Mouse (Mus musculus): ENCODE measurements around the gene Safb. TPM values are rescaled to one million over a fixed set of nuclear protein-coding genes. Genes with fewer than 3 reads are reported as not detected.

Safb gene
- total and polyA plus RNA-seq, 2 experiments, result 20.8 to 56.2 TPM

- H3K27me3 ChIP-seq (ENCODE audit: control insufficient read depth, insufficient read depth, low read length), result no peaks in the 10 kb centered on the region
- 71% methylated on average over 20 of the region's 20 CpGs for WGBS
- no peak within 1 kb of the TSS for H3K4me3 ChIP-seq (ENCODE audit: insufficient read depth, low read depth, low read length)
- no peak within 1 kb of the TSS for H3K9ac ChIP-seq (ENCODE audit: low read depth, low read length)
- no peak within 1 kb of the TSS for H3K27ac ChIP-seq (replicated peaks; ENCODE audit: insufficient read depth, low read depth, low read length)
- no peaks in the 10 kb centered on the region for H3K4me1 ChIP-seq (ENCODE audit: control insufficient read depth, insufficient read depth, low read length)
- TF ChIP-seq CTCF (IDR thresholded peaks at IDR 0.05; ENCODE audit: low read depth, low read length) (no peak), POLR2A (IDR thresholded peaks at IDR 0.05; ENCODE audit: extremely low read depth, insufficient read depth, low read length) (no peak)
- H3K79me2 ChIP-seq (ENCODE audit: control insufficient read depth, insufficient read depth, low read length), result no peaks in the 10 kb centered on the region
- no peaks in the 10 kb centered on the region for H3K36me3 ChIP-seq (ENCODE audit: control insufficient read depth, insufficient read depth, low read length)
- DNase-seq (ENCODE audit: extremely low read depth, low read depth, low spot score), result no peak
Observed at GRCm38 (mm10) chr17:56554122-56554551, 30.5 kb upstream of the Safb start, which contains the start of gene Gm20219. TSS of gene Gm20219 (minus strand) at chr17:56554387.

GRCm38 (mm10) chr17:56558448-56558847 is 26.2 kb upstream of the Safb start:
- Histone ChIP-seq H3K4me1 (ENCODE audit: control insufficient read depth, insufficient read depth, low read length) (peaks cover 3% of the 10 kb centered on the region; the same call in 1 of the 2 replicates), H3K36me3 (ENCODE audit: control insufficient read depth, insufficient read depth, low read length) (peaks cover 11% of the 10 kb centered on the region), H3K79me2 (ENCODE audit: control insufficient read depth, insufficient read depth, low read length) (no peaks in the 10 kb centered on the region), H3K4me3 (ENCODE audit: insufficient read depth, low read depth, low read length) (no peak overlapping the region), H3K9ac (ENCODE audit: low read depth, low read length) (no peak overlapping the region), H3K27ac (replicated peaks; ENCODE audit: insufficient read depth, low read depth, low read length) (no peak overlapping the region), H3K27me3 (ENCODE audit: control insufficient read depth, insufficient read depth, low read length) (no peaks in the 10 kb centered on the region)
- 11% methylated on average over 3 of the region's 3 CpGs for WGBS
- TF ChIP-seq POLR2A (IDR thresholded peaks at IDR 0.05; ENCODE audit: extremely low read depth, insufficient read depth, low read length) (no peak), CTCF (IDR thresholded peaks at IDR 0.05; ENCODE audit: low read depth, low read length) (peak; percentile 81)
- DNase-seq (ENCODE audit: extremely low read depth, low read depth, low spot score), result no peak

DNA sequence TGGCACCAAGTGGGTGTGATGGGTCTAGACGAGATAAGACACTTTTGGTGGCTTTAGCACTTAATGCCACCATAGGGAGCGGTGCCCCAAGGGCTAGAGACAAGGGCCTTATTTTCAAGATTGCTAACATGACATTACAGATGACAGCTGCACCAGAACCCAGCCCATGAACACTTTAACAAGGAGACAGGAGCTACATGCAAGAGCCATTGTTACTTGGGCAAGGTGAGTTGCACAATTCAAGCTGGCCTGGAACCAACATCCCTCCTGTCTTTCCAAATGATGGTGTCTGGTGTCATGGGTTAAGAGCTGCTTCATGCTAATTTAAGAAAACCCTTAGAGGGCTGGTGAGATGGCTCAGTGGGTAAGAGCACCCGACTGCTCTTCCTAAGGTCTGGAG is 25.2 kb upstream of the Safb start:
- Histone ChIP-seq H3K9ac (ENCODE audit: low read depth, low read length) (no peak overlapping the region), H3K27me3 (ENCODE audit: control insufficient read depth, insufficient read depth, low read length) (no peaks in the 10 kb centered on the region), H3K4me1 (ENCODE audit: control insufficient read depth, insufficient read depth, low read length) (peaks cover 3% of the 10 kb centered on the region; the same call in 1 of the 2 replicates), H3K4me3 (ENCODE audit: insufficient read depth, low read depth, low read length) (no peak overlapping the region), H3K27ac (replicated peaks; ENCODE audit: insufficient read depth, low read depth, low read length) (no peak overlapping the region), H3K36me3 (ENCODE audit: control insufficient read depth, insufficient read depth, low read length) (peaks cover 20% of the 10 kb centered on the region), H3K79me2 (ENCODE audit: control insufficient read depth, insufficient read depth, low read length) (no peaks in the 10 kb centered on the region)
- 74% methylated on average over 3 of the region's 3 CpGs for WGBS
- peak; percentile 79 for DNase-seq (ENCODE audit: extremely low read depth, low read depth, low spot score)
- TF ChIP-seq POLR2A (IDR thresholded peaks at IDR 0.05; ENCODE audit: extremely low read depth, insufficient read depth, low read length) (no peak), CTCF (IDR thresholded peaks at IDR 0.05; ENCODE audit: low read depth, low read length) (no peak)

GRCm38 (mm10) chr17:56560131-56560530 is 24.5 kb upstream of the Safb start:
- peak; percentile 67 for DNase-seq (ENCODE audit: extremely low read depth, low read depth, low spot score)
- TF ChIP-seq CTCF (IDR thresholded peaks at IDR 0.05; ENCODE audit: low read depth, low read length) (no peak), POLR2A (IDR thresholded peaks at IDR 0.05; ENCODE audit: extremely low read depth, insufficient read depth, low read length) (no peak)
- peaks cover 27% of the 10 kb centered on the region for H3K36me3 ChIP-seq (ENCODE audit: control insufficient read depth, insufficient read depth, low read length)

GRCm38 (mm10) chr17:56561866-56562265 is 22.8 kb upstream of the Safb start:
- peaks cover 40% of the 10 kb centered on the region for H3K36me3 ChIP-seq (ENCODE audit: control insufficient read depth, insufficient read depth, low read length)
- no peak for DNase-seq (ENCODE audit: extremely low read depth, low read depth, low spot score)
- no peaks in the 10 kb centered on the region for H3K27me3 ChIP-seq (ENCODE audit: control insufficient read depth, insufficient read depth, low read length)
- H3K4me3 ChIP-seq (ENCODE audit: insufficient read depth, low read depth, low read length), result no peak overlapping the region
- H3K9ac ChIP-seq (ENCODE audit: low read depth, low read length), result no peak overlapping the region
- H3K27ac ChIP-seq (replicated peaks; ENCODE audit: insufficient read depth, low read depth, low read length), result no peak overlapping the region
- WGBS, result 90% methylated on average over 2 of the region's 2 CpGs
- H3K4me1 ChIP-seq (ENCODE audit: control insufficient read depth, insufficient read depth, low read length), result peaks cover 3% of the 10 kb centered on the region; the same call in 1 of the 2 replicates
- no peak for TF ChIP-seq CTCF (IDR thresholded peaks at IDR 0.05; ENCODE audit: low read depth, low read length)
- no peak for TF ChIP-seq POLR2A (IDR thresholded peaks at IDR 0.05; ENCODE audit: extremely low read depth, insufficient read depth, low read length)
- no peaks in the 10 kb centered on the region for H3K79me2 ChIP-seq (ENCODE audit: control insufficient read depth, insufficient read depth, low read length)

More at GRCm38 (mm10) chr17:56560131-56560530, 24.5 kb upstream of the Safb start:
- Histone ChIP-seq H3K4me3 (ENCODE audit: insufficient read depth, low read depth, low read length) (no peak overlapping the region), H3K4me1 (ENCODE audit: control insufficient read depth, insufficient read depth, low read length) (peaks cover 3% of the 10 kb centered on the region; the same call in 1 of the 2 replicates), H3K27me3 (ENCODE audit: control insufficient read depth, insufficient read depth, low read length) (no peaks in the 10 kb centered on the region), H3K27ac (replicated peaks; ENCODE audit: insufficient read depth, low read depth, low read length) (no peak overlapping the region), H3K79me2 (ENCODE audit: control insufficient read depth, insufficient read depth, low read length) (no peaks in the 10 kb centered on the region), H3K9ac (ENCODE audit: low read depth, low read length) (no peak overlapping the region)
- 32% methylated on average over 1 of the region's 1 CpGs for WGBS

DNA sequence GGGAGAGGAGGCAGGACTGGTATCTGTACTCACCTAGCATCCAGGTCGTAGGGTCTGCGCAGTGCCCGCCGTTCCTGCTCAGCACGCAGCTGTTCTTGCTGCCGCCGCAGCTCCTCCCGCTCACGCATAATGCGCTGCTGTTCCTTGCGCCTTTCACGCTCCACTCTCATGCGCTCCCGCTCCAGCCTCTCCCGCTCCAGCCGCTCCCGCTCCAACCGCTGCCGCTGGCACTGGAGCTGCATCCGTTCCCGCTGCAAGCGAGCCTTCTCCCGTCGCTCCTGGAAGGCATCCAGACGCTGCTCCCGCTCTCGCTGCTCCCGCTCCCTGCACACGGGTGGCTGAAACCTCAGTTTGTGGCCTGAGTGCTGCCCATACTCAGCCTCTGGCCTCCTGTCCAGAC is 18.3 kb upstream of the Safb start:
- no peak for DNase-seq (ENCODE audit: extremely low read depth, low read depth, low spot score)
- H3K27ac ChIP-seq (replicated peaks; ENCODE audit: insufficient read depth, low read depth, low read length), result no peak overlapping the region
- H3K27me3 ChIP-seq (ENCODE audit: control insufficient read depth, insufficient read depth, low read length), result no peaks in the 10 kb centered on the region
- no peak overlapping the region for H3K9ac ChIP-seq (ENCODE audit: low read depth, low read length)
- TF ChIP-seq POLR2A (IDR thresholded peaks at IDR 0.05; ENCODE audit: extremely low read depth, insufficient read depth, low read length) (no peak), CTCF (IDR thresholded peaks at IDR 0.05; ENCODE audit: low read depth, low read length) (no peak)
- 93% methylated on average over 29 of the region's 29 CpGs for whole genome bisulfite sequencing
- H3K4me1 ChIP-seq (ENCODE audit: control insufficient read depth, insufficient read depth, low read length), result no peaks in the 10 kb centered on the region
- H3K36me3 ChIP-seq (ENCODE audit: control insufficient read depth, insufficient read depth, low read length), result peaks cover 69% of the 10 kb centered on the region
- no peak overlapping the region for H3K4me3 ChIP-seq (ENCODE audit: insufficient read depth, low read depth, low read length)
- no peaks in the 10 kb centered on the region for H3K79me2 ChIP-seq (ENCODE audit: control insufficient read depth, insufficient read depth, low read length)

All from liver, adult 2 months (tissue).